Mouse (Mus musculus) liver (tissue): Measurements from ENCODE around the gene Gm37240.

Experiments used
- DNase-seq: peaks from one replicate; pipeline ENCODE4 v3.0.0-alpha.2; 2020; ENCODE audit warnings: mixed read lengths

The Gm37240 gene

DNA sequence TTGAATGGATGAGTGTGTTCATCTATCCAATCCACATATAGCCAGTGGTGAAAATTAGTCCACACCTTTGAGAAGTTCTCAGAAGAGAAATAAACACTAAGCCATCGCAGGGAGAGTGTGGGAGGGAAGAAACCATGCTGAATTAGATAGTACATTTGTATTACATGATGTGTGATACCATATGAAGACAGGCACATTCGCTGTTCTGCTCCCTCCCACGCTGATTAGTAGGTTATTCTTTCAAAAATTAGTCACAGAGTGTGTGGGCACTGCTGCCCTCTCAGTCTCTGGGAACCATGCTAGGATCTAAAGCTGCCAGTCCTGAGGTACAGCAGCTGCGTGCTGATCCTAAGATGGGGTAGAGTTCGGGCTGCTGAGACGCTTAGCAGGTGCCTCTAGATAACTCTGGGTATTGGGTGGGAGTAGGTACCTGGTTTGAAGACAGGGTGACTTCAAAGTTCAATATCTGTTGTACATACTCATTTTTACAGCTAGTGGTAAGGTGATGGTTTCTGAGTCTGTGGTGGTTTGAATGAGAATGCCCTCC is 333.5 kb downstream of the Gm37240 start:
- no peak for DNase-seq

- no peak for DNase-seq
Measured at GRCm38 (mm10) chr3:85551352-85551751, 336.0 kb downstream of the Gm37240 start.

DNA sequence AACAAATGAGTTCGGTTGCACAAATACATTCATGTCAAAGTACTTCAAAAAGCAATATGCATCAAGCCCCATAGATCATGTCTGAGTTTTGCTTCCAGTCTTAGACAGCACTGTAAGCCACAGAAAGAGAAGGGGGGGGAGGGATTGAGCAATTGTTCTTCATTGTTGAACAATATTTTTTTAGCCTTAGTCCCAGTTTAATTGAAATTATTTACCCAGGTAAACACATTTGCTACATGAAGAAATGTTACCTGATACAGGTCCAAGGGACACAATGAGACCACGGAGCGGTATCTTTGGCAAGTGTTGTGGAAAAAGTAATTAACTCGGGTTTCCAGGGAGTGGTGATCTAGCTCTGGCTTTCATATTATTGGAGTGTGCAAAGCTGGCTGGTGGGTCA is 337.0 kb downstream of the Gm37240 start:
- DNase-seq, result no peak

DNA sequence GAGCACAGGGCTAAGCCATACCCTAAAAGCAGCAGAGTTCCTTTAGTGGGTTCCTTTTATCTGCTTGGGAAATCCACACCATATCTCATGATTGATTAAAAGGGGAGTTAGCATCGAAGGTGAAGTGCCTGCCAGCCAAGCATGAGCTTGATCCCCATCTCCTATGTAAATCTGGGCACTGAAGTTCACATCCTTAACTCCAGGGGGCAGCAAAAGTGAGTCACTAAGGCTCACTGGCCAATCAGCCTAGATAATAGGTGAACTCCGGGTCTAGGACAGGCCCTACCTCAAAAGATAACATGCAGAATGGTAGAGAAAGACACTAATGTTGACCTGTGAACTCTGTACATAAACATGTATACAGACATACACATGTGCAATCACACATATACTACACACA is 343.7 kb downstream of the Gm37240 start:
- peak; percentile 13 for DNase-seq

DNA sequence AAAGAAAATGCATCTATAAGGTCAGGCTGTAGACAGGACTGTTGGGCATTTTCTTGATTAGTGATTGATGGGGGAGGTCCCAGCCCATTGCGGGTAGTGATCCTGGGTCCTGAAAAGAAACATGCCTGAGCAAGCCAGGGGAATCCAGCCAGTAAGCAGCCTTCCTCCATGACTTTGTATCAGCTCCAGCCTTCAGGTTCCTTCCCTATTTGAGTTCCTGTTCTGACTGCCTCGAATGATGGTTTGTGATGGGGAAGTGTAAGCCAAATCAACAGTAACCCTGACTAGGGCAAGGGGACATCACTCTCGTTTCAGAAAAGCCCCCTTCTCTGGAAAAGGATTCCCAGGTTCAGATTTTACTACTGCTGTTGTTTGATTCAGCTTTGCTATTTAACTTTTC is 344.6 kb downstream of the Gm37240 start:
- no peak for DNase-seq

- no peak for DNase-seq
Measured at GRCm38 (mm10) chr3:85535621-85536520, 351.4 kb downstream of the Gm37240 start.

- no peak for DNase-seq
Measured at GRCm38 (mm10) chr3:85535042-85535441, 352.3 kb downstream of the Gm37240 start.

DNA sequence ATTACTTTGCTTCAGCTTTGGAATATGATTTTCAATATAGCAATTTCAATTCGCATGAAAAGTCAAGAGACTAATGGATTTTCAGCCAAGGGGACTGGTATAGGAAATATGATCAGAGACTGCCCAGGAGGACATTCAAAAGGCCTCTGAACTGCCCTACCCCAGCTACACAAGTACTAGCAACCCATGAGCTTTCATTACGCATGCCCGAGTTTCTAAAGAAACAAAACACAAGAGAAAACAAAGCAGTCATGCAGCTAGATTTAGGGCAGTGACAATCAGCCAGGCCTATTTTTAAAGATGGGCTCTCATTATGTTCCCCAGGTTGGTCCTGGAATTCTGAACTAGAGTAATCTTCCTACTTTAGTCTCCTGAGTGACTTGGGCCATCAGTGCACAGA is 354.9 kb downstream of the Gm37240 start:
- no peak for DNase-seq

DNA sequence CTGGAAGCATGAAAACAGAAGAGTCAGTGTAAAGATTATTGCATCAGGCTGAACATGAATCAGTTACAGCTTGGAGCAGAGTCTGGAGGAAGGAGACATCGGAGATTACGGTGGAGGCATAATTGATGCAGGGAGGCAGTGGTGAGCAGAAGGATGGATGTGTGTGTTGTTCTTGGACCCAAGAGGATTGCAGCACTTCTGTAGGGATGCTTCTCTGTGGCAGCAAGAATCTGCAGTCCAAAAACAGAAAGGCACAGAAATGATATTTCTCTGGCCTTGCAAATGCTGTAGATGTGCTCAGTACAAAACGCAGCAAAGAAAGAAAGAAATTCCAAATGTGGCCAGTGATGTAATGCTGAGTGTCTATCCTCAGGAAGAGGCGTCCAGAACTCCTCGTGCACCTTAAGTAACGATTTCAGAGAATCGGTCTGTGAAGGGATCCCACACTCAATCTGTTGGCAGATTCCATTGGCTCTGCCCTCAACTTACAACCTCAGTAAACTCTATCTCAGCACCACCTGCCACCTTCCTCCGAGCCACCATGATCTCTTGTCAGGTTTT is 356.6 kb downstream of the Gm37240 start:
- DNase-seq, result no peak

- DNase-seq, result no peak
Measured at GRCm38 (mm10) chr3:85521311-85521907, 365.9 kb downstream of the Gm37240 start.

GRCm38 (mm10) chr3:85518668-85519067 is 368.6 kb downstream of the Gm37240 start:
- DNase-seq, result no peak

DNA sequence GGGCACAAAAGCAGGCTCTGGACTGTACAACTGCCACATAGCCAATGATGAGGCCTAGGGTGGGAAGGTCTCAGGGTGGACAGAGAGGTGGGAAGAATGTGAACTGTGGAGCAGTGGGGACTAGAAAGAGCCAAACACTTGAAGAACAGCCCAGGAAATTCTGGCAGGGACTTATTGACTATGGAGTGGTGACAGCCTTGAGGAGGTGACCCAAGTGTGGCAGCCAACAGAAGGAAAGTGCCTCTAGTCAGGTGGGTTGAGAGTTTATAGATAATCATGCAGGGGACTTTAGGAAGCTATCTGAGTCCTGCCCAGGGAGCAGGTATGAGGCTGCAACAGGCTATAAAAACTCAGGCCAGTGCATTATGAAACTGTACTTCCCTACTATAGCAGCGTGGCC is 369.2 kb downstream of the Gm37240 start:
- no peak for DNase-seq

DNA sequence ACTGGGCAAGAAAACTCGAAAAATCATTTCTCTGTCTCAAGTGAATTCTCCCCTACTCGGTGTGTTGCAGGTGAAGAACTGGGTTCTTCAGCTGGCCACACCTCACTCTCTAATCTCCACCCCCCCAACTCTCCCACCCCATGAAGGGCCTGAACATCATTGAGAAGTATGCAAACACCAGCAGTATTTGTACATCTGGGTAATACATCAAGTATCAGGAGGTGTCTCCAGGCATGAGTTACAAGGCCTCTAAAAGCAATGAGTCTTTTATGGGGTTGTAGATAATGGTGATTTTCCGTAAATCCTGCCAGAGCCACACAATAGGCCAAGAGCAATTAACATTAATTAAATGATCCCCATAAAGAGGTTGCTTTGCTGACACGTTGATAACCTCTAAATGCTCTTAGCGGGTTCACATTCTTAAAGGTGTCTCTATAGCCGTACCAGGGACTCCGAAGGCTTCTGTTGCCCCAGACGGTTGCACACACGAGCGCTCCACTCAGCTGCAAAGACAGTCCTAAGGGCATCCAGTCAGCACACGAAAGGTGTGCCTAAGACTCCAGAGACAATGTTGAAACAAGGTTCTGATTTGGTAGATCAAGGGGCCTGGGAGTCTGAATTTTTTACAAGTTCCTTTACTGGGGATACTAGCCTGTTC is 370.4 kb downstream of the Gm37240 start:
- DNase-seq, result no peak

DNA sequence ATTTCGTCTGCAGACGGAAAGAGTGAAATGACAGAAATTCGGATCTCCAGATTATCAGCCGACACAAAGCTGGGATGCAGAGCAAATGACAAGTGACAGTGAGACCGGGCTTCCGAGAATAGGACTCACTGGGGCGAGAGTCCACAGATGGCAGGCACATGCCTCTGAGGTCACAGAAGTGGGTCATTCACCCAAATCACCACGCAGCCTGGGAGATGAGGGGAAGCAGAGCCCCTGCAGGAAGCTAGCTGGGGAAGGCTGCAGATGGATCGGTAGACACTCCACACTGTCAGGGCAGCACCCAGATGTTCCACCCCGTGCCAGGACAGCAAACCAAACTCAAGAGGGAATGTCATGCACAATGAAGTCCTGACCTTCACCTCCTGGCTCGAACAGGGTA is 372.6 kb downstream of the Gm37240 start:
- DNase-seq, result no peak

- no peak for DNase-seq
Measured at GRCm38 (mm10) chr3:85508717-85509279, 378.5 kb downstream of the Gm37240 start.

DNA sequence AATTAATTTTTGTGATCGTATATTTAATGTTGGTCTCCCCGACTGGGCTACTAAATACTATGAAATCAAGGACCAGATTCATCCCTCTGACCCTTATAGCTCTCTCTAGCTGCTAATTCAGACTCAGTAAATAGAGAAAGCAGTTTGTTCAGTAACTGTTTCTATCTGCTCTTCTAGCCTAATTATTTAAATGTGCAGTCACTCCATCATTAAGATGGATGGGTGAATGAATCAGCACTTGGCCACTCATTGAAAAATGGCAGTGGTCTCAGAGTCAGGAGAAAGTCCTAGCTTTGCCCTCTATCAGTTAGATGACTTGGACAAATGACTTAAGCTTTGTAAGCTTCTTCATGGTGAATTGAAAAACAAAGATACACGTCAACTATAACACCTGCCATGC is 387.2 kb downstream of the Gm37240 start:
- DNase-seq, result no peak

- DNase-seq, result no peak
Measured at GRCm38 (mm10) chr3:85496146-85496545, 391.2 kb downstream of the Gm37240 start.

- DNase-seq, result no peak
Measured at GRCm38 (mm10) chr3:85493796-85494195, 393.5 kb downstream of the Gm37240 start.

GRCm38 (mm10) chr3:85490204-85490603 is 397.1 kb downstream of the Gm37240 start:
- no peak for DNase-seq

DNA sequence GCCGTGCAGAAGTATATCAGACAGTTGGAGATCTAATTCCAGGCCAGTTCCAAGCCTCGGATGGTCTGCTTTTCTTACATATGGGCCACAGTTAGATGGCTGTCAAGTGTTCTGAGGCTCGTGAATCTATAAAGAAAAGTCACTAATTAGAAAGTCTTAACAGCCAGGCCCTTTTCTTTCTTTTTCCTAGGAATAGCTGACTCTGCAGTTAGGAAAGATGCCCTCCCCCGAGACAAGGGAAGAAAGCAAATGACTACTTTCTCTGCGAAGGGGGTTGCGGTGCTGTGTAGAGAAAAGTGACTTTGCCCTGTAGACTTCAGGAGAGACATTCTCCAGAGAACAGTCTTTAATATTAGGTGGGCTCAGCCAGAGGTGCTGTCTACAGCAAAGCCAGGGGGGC is 399.9 kb downstream of the Gm37240 start:
- no peak for DNase-seq

GRCm38 (mm10) chr3:85485536-85486190 is 401.7 kb downstream of the Gm37240 start:
- DNase-seq, result no peak

DNA sequence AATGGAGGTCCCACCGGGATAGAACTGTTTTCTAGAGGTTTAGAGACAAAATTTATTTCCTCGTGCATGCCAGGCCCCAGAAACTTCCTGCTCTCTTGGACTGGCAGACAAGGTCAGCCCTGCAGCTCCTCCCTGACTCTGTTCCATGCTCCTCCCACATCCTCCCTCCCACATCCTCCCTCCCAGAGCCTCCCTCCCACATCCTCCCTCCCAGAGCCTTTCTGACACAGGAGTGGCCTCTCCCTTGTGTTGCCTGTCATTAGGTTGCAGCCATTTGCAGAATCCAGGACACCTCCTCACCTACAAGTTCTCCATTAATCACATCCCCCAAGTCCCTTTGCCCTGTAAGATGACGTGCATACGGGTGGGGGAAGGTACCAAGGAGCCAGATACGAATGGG is 404.7 kb downstream of the Gm37240 start:
- peak; percentile 25 for DNase-seq
